Mouse (Mus musculus) kidney, postnatal 14 days (tissue): ENCODE results near the gene Ech1.

Source experiments
- DNase-seq: peaks from one replicate; pipeline ENCODE4 v3.0.0; 2022; ENCODE audit warnings: mixed read lengths

Gene Ech1

GRCm38 (mm10) chr7:28820358-28821260, 4.4 kb upstream of the Ech1 start:
- peak; percentile 78 for DNase-seq

- DNase-seq = peak; percentile 53
These were observed 3.7 kb upstream of the Ech1 start for GRCm38 (mm10) chr7:28821261-28821831.

GRCm38 (mm10) chr7:28822556-28822955, 2.5 kb upstream of the Ech1 start:
- no peak for DNase-seq

GRCm38 (mm10) chr7:28822993-28823903, 1.8 kb upstream of the Ech1 start:
- peak; percentile 54 for DNase-seq

GRCm38 (mm10) chr7:28823932-28824331, 1.1 kb upstream of the Ech1 start:
- no peak for DNase-seq

GRCm38 (mm10) chr7:28825686-28826401, 827 bp downstream of the Ech1 start:
- no peak for DNase-seq

- DNase-seq = no peak
These were observed 1.4 kb downstream of the Ech1 start for GRCm38 (mm10) chr7:28826402-28826772.

- DNase-seq = peak; percentile 85
These were observed 2.3 kb downstream of the Ech1 start for GRCm38 (mm10) chr7:28827338-28827737.

GRCm38 (mm10) chr7:28829821-28830220, 4.8 kb downstream of the Ech1 start:
- no peak for DNase-seq

GRCm38 (mm10) chr7:28830981-28831380, 6.0 kb downstream of the Ech1 start:
- DNase-seq = no peak

- no peak for DNase-seq
These were observed 6.6 kb downstream of the Ech1 start for GRCm38 (mm10) chr7:28831411-28832125.

GRCm38 (mm10) chr7:28832137-28832536, 7.1 kb downstream of the Ech1 start:
- DNase-seq = no peak

- no peak for DNase-seq
These were observed 8.8 kb downstream of the Ech1 start, which contains the start of gene Lgals4 for GRCm38 (mm10) chr7:28833723-28834347. TSS of gene Lgals4 (plus strand) at chr7:28833854.

- DNase-seq = no peak
These were observed 11.9 kb downstream of the Ech1 start for GRCm38 (mm10) chr7:28836936-28837335.

GRCm38 (mm10) chr7:28838331-28838730, 13.3 kb downstream of the Ech1 start:
- no peak for DNase-seq

- no peak for DNase-seq
These were observed 22.3 kb downstream of the Ech1 start for GRCm38 (mm10) chr7:28847273-28847672.

- DNase-seq = peak; percentile 41
These were observed 24.8 kb downstream of the Ech1 start for GRCm38 (mm10) chr7:28849700-28850236.

GRCm38 (mm10) chr7:28850642-28851041, 25.6 kb downstream of the Ech1 start:
- DNase-seq = no peak

- DNase-seq = no peak
These were observed 34.9 kb downstream of the Ech1 start for GRCm38 (mm10) chr7:28859953-28860352.

GRCm38 (mm10) chr7:28860898-28861297, 35.9 kb downstream of the Ech1 start:
- DNase-seq = no peak
